Mouse (Mus musculus) liver, embryonic 16.5 days (tissue): Measurements from ENCODE around the gene Pfn4. TPM values are rescaled to one million over a fixed set of nuclear protein-coding genes. Genes with fewer than 3 reads are reported as not detected.
"Not testable (repeated sequence)": the region's sequence is repeated elsewhere in the genome, so short reads cannot be mapped to it uniquely, and the experiment has no call there.

Source experiments
- ATAC-seq: fragments of 200-750 bp; cut with Nextera tagmentation; 2 replicates; pipeline ENCODE4 v1.8.0; 2017; ENCODE audit warnings: low read depth, mild to moderate bottlenecking, moderate number of reproducible peaks, moderate library complexity
- H3K27ac ChIP-seq: fragments of 300-500 bp; sonication (generic); 2 replicates; pipeline ENCODE4 v1.5.1; 2014; ENCODE audit warnings: mild to moderate bottlenecking, low read length
- H3K27me3 ChIP-seq: fragments of 300-500 bp; sonication (generic); 2 replicates; pipeline ENCODE4 v1.6.1; 2014; ENCODE audit warnings: low read depth, low read length, mixed read lengths; ENCODE audit not compliant: control insufficient read depth, insufficient read depth
- H3K36me3 ChIP-seq: fragments of 300-500 bp; sonication (generic); 2 replicates; pipeline ENCODE4 v1.6.1; 2014; ENCODE audit warnings: mild to moderate bottlenecking; ENCODE audit not compliant: control insufficient read depth, insufficient read depth
- H3K4me1 ChIP-seq: fragments of 300-500 bp; sonication (generic); 2 replicates; pipeline ENCODE4 v1.6.1; 2014; ENCODE audit warnings: low read depth, low read length, mixed read lengths; ENCODE audit not compliant: control insufficient read depth
- H3K4me2 ChIP-seq: fragments of 300-500 bp; sonication (generic); 2 replicates; pipeline ENCODE4 v1.6.1; 2014; ENCODE audit warnings: low read depth, low read length, mixed read lengths
- H3K4me3 ChIP-seq: fragments of 300-500 bp; sonication (generic); 2 replicates; pipeline ENCODE4 v1.5.1; 2014; ENCODE audit warnings: low read depth, mild to moderate bottlenecking, low read length
- H3K9ac ChIP-seq: fragments of 300-500 bp; sonication (generic); 2 replicates; pipeline ENCODE4 v1.6.1; 2014; ENCODE audit warnings: low read depth, low read length
- H3K9me3 ChIP-seq: fragments of 300-500 bp; sonication (generic); replicated peaks from 2 replicates; pipeline ENCODE4 v1.6.1; 2016; ENCODE audit warnings: low read length; ENCODE audit not compliant: control insufficient read depth
- WGBS: fragments of 180-500 bp; shearing (Covaris S2); extraction: QIAGEN DNeasy Blood & Tissue Kit; methylation state at CpG from one replicate; pipeline ENCODE4 v1.1.7; 2014; ENCODE audit not compliant: insufficient replicate concordance; 5-methylcytosine and 5-hydroxymethylcytosine counted together
- polyA plus RNA-seq: library from polyadenylated mRNA; unstranded; fragments of >200 nt; fragmentation: Nextera tagmentation; extraction: Ambion mirVana; gene quantifications from 2 replicates; pipeline ENCODE4 v1.2.1, GENCODE M21; 2015

Pfn4 gene
- polyA plus RNA-seq, 1 experiment from 2014 or later: 0.47 TPM

- ATAC-seq: no peak
- Histone ChIP-seq H3K9me3 (no peaks in the 10 kb centered on the region), H3K27me3 (no peaks in the 10 kb centered on the region), H3K4me1 (no peaks in the 10 kb centered on the region), H3K27ac (no peak overlapping the region), H3K9ac (no peak overlapping the region), H3K4me2 (no peak overlapping the region), H3K4me3 (no peak overlapping the region), H3K36me3 (no peaks in the 10 kb centered on the region)
- WGBS: 34% methylated on average over 1 of the region's 1 CpGs
Measured at GRCm38 (mm10) chr12:4781270-4781669, 12.4 kb downstream of the Pfn4 start.

- 78% methylated on average over 9 of the region's 9 CpGs for WGBS
Measured at GRCm38 (mm10) chr12:4781725-4782404, 13.0 kb downstream of the Pfn4 start.

GRCm38 (mm10) chr12:4783598-4783997 is 14.8 kb downstream of the Pfn4 start:
- H3K4me2 ChIP-seq: no peak overlapping the region
- no peaks in the 10 kb centered on the region for H3K4me1 ChIP-seq
- H3K27ac ChIP-seq: no peak overlapping the region
- 56% methylated on average over 5 of the region's 5 CpGs for WGBS
- H3K4me3 ChIP-seq: no peak overlapping the region
- no peak for ATAC-seq
- H3K9ac ChIP-seq: no peak overlapping the region
- no peaks in the 10 kb centered on the region for H3K27me3 ChIP-seq
- H3K36me3 ChIP-seq: no peaks in the 10 kb centered on the region
- H3K9me3 ChIP-seq: no peaks in the 10 kb centered on the region

More at GRCm38 (mm10) chr12:4781725-4782404, 13.0 kb downstream of the Pfn4 start:
- H3K27ac ChIP-seq, ATAC-seq, H3K27me3 ChIP-seq, H3K4me3 ChIP-seq, H3K9ac ChIP-seq, H3K36me3 ChIP-seq, H3K9me3 ChIP-seq, H3K4me2 ChIP-seq, H3K4me1 ChIP-seq: not testable (repeated sequence)

GRCm38 (mm10) chr12:4784466-4784865 is 15.6 kb downstream of the Pfn4 start:
- 54% methylated on average over 2 of the region's 2 CpGs for WGBS
- Histone ChIP-seq H3K4me2 (no peak overlapping the region), H3K4me1 (no peaks in the 10 kb centered on the region), H3K9me3 (no peaks in the 10 kb centered on the region), H3K9ac (no peak overlapping the region), H3K36me3 (no peaks in the 10 kb centered on the region), H3K4me3 (no peak overlapping the region), H3K27me3 (no peaks in the 10 kb centered on the region), H3K27ac (no peak overlapping the region)
- ATAC-seq: no peak

GRCm38 (mm10) chr12:4788128-4788527 is 19.3 kb downstream of the Pfn4 start:
- not testable (repeated sequence) for H3K4me3 ChIP-seq, ATAC-seq

GRCm38 (mm10) chr12:4793718-4794117 is 24.9 kb downstream of the Pfn4 start:
- Histone ChIP-seq H3K4me3 (no peak overlapping the region), H3K36me3 (no peaks in the 10 kb centered on the region), H3K9me3 (no peaks in the 10 kb centered on the region), H3K4me1 (no peaks in the 10 kb centered on the region), H3K4me2 (no peak overlapping the region), H3K27ac (no peak overlapping the region), H3K27me3 (no peaks in the 10 kb centered on the region), H3K9ac (no peak overlapping the region)
- 57% methylated on average over 1 of the region's 1 CpGs for WGBS
- no peak for ATAC-seq

More at GRCm38 (mm10) chr12:4788128-4788527, 19.3 kb downstream of the Pfn4 start:
- not testable (repeated sequence) for H3K4me2 ChIP-seq, H3K36me3 ChIP-seq, H3K4me1 ChIP-seq, H3K27ac ChIP-seq, H3K27me3 ChIP-seq, H3K9me3 ChIP-seq, H3K9ac ChIP-seq
- 83% methylated on average over 25 of the region's 25 CpGs for WGBS

GRCm38 (mm10) chr12:4797471-4797870 is 28.6 kb downstream of the Pfn4 start:
- H3K9me3 ChIP-seq, H3K9ac ChIP-seq, H3K36me3 ChIP-seq, H3K4me3 ChIP-seq, H3K4me2 ChIP-seq, ATAC-seq, H3K27ac ChIP-seq, H3K27me3 ChIP-seq, H3K4me1 ChIP-seq: not testable (repeated sequence)
- WGBS: 62% methylated on average over 6 of the region's 6 CpGs

- 52% methylated on average over 4 of the region's 4 CpGs for WGBS
- Histone ChIP-seq H3K36me3 (no peaks in the 10 kb centered on the region), H3K27me3 (no peaks in the 10 kb centered on the region; the same call in 1 of the 2 replicates), H3K9me3 (no peaks in the 10 kb centered on the region), H3K4me3 (no peak overlapping the region), H3K4me2 (no peak overlapping the region), H3K4me1 (no peaks in the 10 kb centered on the region), H3K9ac (no peak overlapping the region), H3K27ac (no peak overlapping the region)
- no peak for ATAC-seq
Measured at GRCm38 (mm10) chr12:4811036-4811435, 42.2 kb downstream of the Pfn4 start.

GRCm38 (mm10) chr12:4811705-4812104 is 42.9 kb downstream of the Pfn4 start:
- 58% methylated on average over 3 of the region's 3 CpGs for WGBS
- H3K36me3 ChIP-seq: no peaks in the 10 kb centered on the region

More at GRCm38 (mm10) chr12:4811705-4812104, 42.9 kb downstream of the Pfn4 start:
- H3K4me1 ChIP-seq: peaks cover 4% of the 10 kb centered on the region
- H3K4me3 ChIP-seq: no peak overlapping the region
- no peak overlapping the region for H3K9ac ChIP-seq
- ATAC-seq: no peak
- H3K27me3 ChIP-seq: no peaks in the 10 kb centered on the region; the same call in 1 of the 2 replicates
- no peaks in the 10 kb centered on the region for H3K9me3 ChIP-seq
- no peak overlapping the region for H3K27ac ChIP-seq
- H3K4me2 ChIP-seq: no peak overlapping the region
